Mouse (Mus musculus): ENCODE results near the gene Grin2d. TPM values are rescaled to one million over a fixed set of nuclear protein-coding genes. Genes with fewer than 3 reads are reported as not detected.
A peak's percentile ranks its signal among the peaks of the same experiment; 100 is the strongest.

Grin2d gene
- polyA plus RNA-seq, 1 experiment from 2014 or later, result 0.11 TPM

GRCm38 (mm10) chr7:45919761-45920160, 41.6 kb upstream of the Grin2d start:
- Histone ChIP-seq H3K4me3 (ENCODE audit: low read depth, low read length) (peak overlapping the region; percentile 38; the same call in 1 of the 2 replicates), H3K9me3 (replicated peaks; ENCODE audit: control insufficient read depth, low read length) (no peaks in the 10 kb centered on the region), H3K36me3 (ENCODE audit: control insufficient read depth, insufficient read depth, low read length) (no peaks in the 10 kb centered on the region), H3K4me1 (ENCODE audit: control insufficient read depth, insufficient read depth, low read length) (peaks cover 29% of the 10 kb centered on the region), H3K27me3 (ENCODE audit: control insufficient read depth, insufficient read depth, low read length) (peaks cover 8% of the 10 kb centered on the region), H3K9ac (ENCODE audit: low read depth, low read length) (peak overlapping the region; percentile 62), H3K4me2 (peak overlapping the region; percentile 62), H3K27ac (ENCODE audit: low read depth, low read length) (no peak overlapping the region)
- WGBS (ENCODE audit: insufficient replicate concordance), result 81% methylated on average over 4 of the region's 4 CpGs
- no peak for ATAC-seq (replicated peaks; ENCODE audit: insufficient number of reproducible peaks, low FRiP score, low TSS enrichment)

GRCm38 (mm10) chr7:45919083-45919671, 41.0 kb upstream of the Grin2d start:
- no peak overlapping the region; the same call in 1 of the 2 replicates for H3K4me2 ChIP-seq
- H3K27me3 ChIP-seq (ENCODE audit: control insufficient read depth, insufficient read depth, low read length), result peaks cover 8% of the 10 kb centered on the region
- WGBS (ENCODE audit: insufficient replicate concordance), result 61% methylated on average over 14 of the region's 14 CpGs
- no peak overlapping the region for H3K27ac ChIP-seq (ENCODE audit: low read depth, low read length)
- H3K4me1 ChIP-seq (ENCODE audit: control insufficient read depth, insufficient read depth, low read length), result peaks cover 29% of the 10 kb centered on the region
- no peaks in the 10 kb centered on the region for H3K36me3 ChIP-seq (ENCODE audit: control insufficient read depth, insufficient read depth, low read length)
- no peak overlapping the region; the same call in 1 of the 2 replicates for H3K9ac ChIP-seq (ENCODE audit: low read depth, low read length)
- no peak for ATAC-seq (replicated peaks; ENCODE audit: insufficient number of reproducible peaks, low FRiP score, low TSS enrichment)
- H3K4me3 ChIP-seq (ENCODE audit: low read depth, low read length), result no peak overlapping the region
- H3K9me3 ChIP-seq (replicated peaks; ENCODE audit: control insufficient read depth, low read length), result no peaks in the 10 kb centered on the region

GRCm38 (mm10) chr7:45917926-45918325, 39.7 kb upstream of the Grin2d start:
- Histone ChIP-seq H3K27me3 (ENCODE audit: control insufficient read depth, insufficient read depth, low read length) (peaks cover 8% of the 10 kb centered on the region), H3K27ac (ENCODE audit: low read depth, low read length) (no peak overlapping the region), H3K9ac (ENCODE audit: low read depth, low read length) (no peak overlapping the region), H3K4me1 (ENCODE audit: control insufficient read depth, insufficient read depth, low read length) (peaks cover 29% of the 10 kb centered on the region), H3K36me3 (ENCODE audit: control insufficient read depth, insufficient read depth, low read length) (no peaks in the 10 kb centered on the region), H3K4me2 (no peak overlapping the region), H3K4me3 (ENCODE audit: low read depth, low read length) (no peak overlapping the region), H3K9me3 (replicated peaks; ENCODE audit: control insufficient read depth, low read length) (no peaks in the 10 kb centered on the region)
- WGBS (ENCODE audit: insufficient replicate concordance), result 80% methylated on average over 15 of the region's 15 CpGs
- no peak for ATAC-seq (replicated peaks; ENCODE audit: insufficient number of reproducible peaks, low FRiP score, low TSS enrichment)

GRCm38 (mm10) chr7:45917004-45917704, 39.0 kb upstream of the Grin2d start:
- no peak; the same call in 1 of the 2 replicates for ATAC-seq (replicated peaks; ENCODE audit: insufficient number of reproducible peaks, low FRiP score, low TSS enrichment)
- H3K27me3 ChIP-seq (ENCODE audit: control insufficient read depth, insufficient read depth, low read length), result peaks cover 8% of the 10 kb centered on the region
- H3K36me3 ChIP-seq (ENCODE audit: control insufficient read depth, insufficient read depth, low read length), result no peaks in the 10 kb centered on the region
- no peak overlapping the region for H3K9ac ChIP-seq (ENCODE audit: low read depth, low read length)
- H3K27ac ChIP-seq (ENCODE audit: low read depth, low read length), result peak overlapping the region; percentile 62
- peak overlapping the region; percentile 59 for H3K4me2 ChIP-seq
- no peak overlapping the region for H3K4me3 ChIP-seq (ENCODE audit: low read depth, low read length)
- WGBS (ENCODE audit: insufficient replicate concordance), result 31% methylated on average over 13 of the region's 13 CpGs
- H3K9me3 ChIP-seq (replicated peaks; ENCODE audit: control insufficient read depth, low read length), result no peaks in the 10 kb centered on the region
- H3K4me1 ChIP-seq (ENCODE audit: control insufficient read depth, insufficient read depth, low read length), result peaks cover 21% of the 10 kb centered on the region

DNA sequence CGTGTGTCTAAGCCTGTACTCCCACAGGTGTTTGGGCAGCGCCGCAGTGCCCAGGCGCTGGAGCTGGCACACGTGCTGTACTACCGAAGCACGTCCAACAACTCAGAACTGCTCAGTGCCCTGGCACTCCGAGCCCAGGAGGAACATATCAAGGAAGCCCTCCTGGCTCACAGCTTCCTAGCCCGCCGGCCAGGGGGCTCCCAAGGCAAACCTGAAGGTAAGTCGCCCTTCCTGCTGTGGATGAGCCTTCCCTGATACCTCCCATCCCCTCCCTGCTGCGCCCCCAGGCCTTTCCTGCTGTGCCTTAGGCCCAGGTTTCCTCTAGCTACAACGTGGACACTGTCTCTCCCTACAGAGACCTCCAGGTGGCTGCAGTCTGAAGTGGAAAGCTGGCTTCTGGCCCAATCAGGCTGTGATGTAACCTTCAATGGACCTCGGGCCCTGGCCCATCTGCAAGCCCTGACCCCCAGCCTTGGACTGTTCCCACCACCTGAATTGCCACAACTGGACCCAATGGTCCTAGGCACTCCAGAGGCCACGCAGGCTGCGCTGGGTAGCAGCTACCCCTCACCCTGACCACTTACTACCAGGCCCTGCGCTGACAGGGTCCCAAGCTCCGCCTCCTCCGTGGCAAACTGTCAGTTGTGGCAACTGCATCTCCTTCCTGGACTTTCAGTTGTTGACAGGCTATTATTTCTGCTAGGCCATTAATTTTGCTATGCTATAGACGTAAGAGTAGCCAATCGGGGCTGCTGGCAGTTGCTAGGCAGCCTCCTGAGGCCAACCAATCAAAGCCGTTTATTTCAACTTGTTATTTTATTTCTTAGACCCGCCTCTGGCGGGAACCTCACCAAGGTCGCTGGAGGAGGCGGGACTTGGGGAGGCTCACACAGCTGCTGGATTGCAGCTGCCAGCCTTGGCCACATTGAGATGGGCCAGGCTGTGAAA, 38.2 kb upstream of the Grin2d start:
- Histone ChIP-seq H3K4me1 (ENCODE audit: control insufficient read depth, insufficient read depth, low read length) (peaks cover 21% of the 10 kb centered on the region), H3K4me2 (peak overlapping the region; percentile 59), H3K4me3 (ENCODE audit: low read depth, low read length) (peak overlapping the region; percentile 4; the same call in 1 of the 2 replicates), H3K9ac (ENCODE audit: low read depth, low read length) (peak overlapping the region; percentile 48; the same call in 1 of the 2 replicates), H3K27me3 (ENCODE audit: control insufficient read depth, insufficient read depth, low read length) (peaks cover 8% of the 10 kb centered on the region), H3K27ac (ENCODE audit: low read depth, low read length) (0 out of 2 replicates have a peak overlapping the region, but pooled peaks have one; percentile 6), H3K36me3 (ENCODE audit: control insufficient read depth, insufficient read depth, low read length) (no peaks in the 10 kb centered on the region), H3K9me3 (replicated peaks; ENCODE audit: control insufficient read depth, low read length) (no peaks in the 10 kb centered on the region)
- WGBS (ENCODE audit: insufficient replicate concordance), result 36% methylated on average over 26 of the region's 26 CpGs
- peak; percentile 33 for ATAC-seq (replicated peaks; ENCODE audit: insufficient number of reproducible peaks, low FRiP score, low TSS enrichment)

GRCm38 (mm10) chr7:45915011-45915410, 36.8 kb upstream of the Grin2d start:
- H3K4me1 ChIP-seq (ENCODE audit: control insufficient read depth, insufficient read depth, low read length), result peaks cover 19% of the 10 kb centered on the region
- no peak overlapping the region for H3K4me3 ChIP-seq (ENCODE audit: low read depth, low read length)
- H3K4me2 ChIP-seq, result no peak overlapping the region
- no peaks in the 10 kb centered on the region for H3K9me3 ChIP-seq (replicated peaks; ENCODE audit: control insufficient read depth, low read length)
- peaks cover 3% of the 10 kb centered on the region for H3K36me3 ChIP-seq (ENCODE audit: control insufficient read depth, insufficient read depth, low read length)
- 79% methylated on average over 5 of the region's 5 CpGs for WGBS (ENCODE audit: insufficient replicate concordance)
- no peak overlapping the region for H3K27ac ChIP-seq (ENCODE audit: low read depth, low read length)
- ATAC-seq (replicated peaks; ENCODE audit: insufficient number of reproducible peaks, low FRiP score, low TSS enrichment), result no peak
- no peak overlapping the region for H3K9ac ChIP-seq (ENCODE audit: low read depth, low read length)
- peaks cover 3% of the 10 kb centered on the region for H3K27me3 ChIP-seq (ENCODE audit: control insufficient read depth, insufficient read depth, low read length)

GRCm38 (mm10) chr7:45914067-45914466, 35.9 kb upstream of the Grin2d start:
- no peak for ATAC-seq (replicated peaks; ENCODE audit: insufficient number of reproducible peaks, low FRiP score, low TSS enrichment)
- WGBS (ENCODE audit: insufficient replicate concordance), result 84% methylated on average over 6 of the region's 6 CpGs
- H3K4me3 ChIP-seq (ENCODE audit: low read depth, low read length), result no peak overlapping the region
- H3K36me3 ChIP-seq (ENCODE audit: control insufficient read depth, insufficient read depth, low read length), result peaks cover 11% of the 10 kb centered on the region
- H3K4me2 ChIP-seq, result no peak overlapping the region
- H3K9ac ChIP-seq (ENCODE audit: low read depth, low read length), result no peak overlapping the region
- H3K27me3 ChIP-seq (ENCODE audit: control insufficient read depth, insufficient read depth, low read length), result no peaks in the 10 kb centered on the region
- no peak overlapping the region for H3K27ac ChIP-seq (ENCODE audit: low read depth, low read length)
- H3K4me1 ChIP-seq (ENCODE audit: control insufficient read depth, insufficient read depth, low read length), result peaks cover 19% of the 10 kb centered on the region
- no peaks in the 10 kb centered on the region for H3K9me3 ChIP-seq (replicated peaks; ENCODE audit: control insufficient read depth, low read length)

DNA sequence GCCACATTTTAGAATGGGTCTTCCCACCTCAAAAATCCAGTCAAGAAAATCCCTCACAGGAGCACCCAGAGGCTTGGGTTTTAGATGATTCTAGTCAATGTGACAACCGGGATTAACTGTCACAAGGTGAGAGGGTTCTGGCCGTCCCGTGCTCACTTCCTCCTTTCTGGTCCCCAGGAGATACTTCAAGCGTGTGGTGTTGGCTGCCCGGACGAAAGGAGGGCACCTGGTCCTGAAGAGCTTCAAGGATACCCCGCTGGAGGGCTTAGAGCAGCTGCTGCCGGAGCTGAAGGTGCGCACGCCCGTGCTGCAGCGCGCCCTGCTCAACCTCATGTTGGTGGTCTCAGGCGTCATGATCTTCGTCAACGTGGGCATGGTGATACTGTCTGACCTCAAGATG, 31.0 kb upstream of the Grin2d start:
- Histone ChIP-seq H3K27ac (ENCODE audit: low read depth, low read length) (no peak overlapping the region), H3K9ac (ENCODE audit: low read depth, low read length) (no peak overlapping the region), H3K4me3 (ENCODE audit: low read depth, low read length) (no peak overlapping the region), H3K4me1 (ENCODE audit: control insufficient read depth, insufficient read depth, low read length) (no peaks in the 10 kb centered on the region), H3K36me3 (ENCODE audit: control insufficient read depth, insufficient read depth, low read length) (peaks cover 16% of the 10 kb centered on the region), H3K4me2 (no peak overlapping the region), H3K9me3 (replicated peaks; ENCODE audit: control insufficient read depth, low read length) (no peaks in the 10 kb centered on the region), H3K27me3 (ENCODE audit: control insufficient read depth, insufficient read depth, low read length) (no peaks in the 10 kb centered on the region)
- 91% methylated on average over 16 of the region's 16 CpGs for WGBS (ENCODE audit: insufficient replicate concordance)
- ATAC-seq (replicated peaks; ENCODE audit: insufficient number of reproducible peaks, low FRiP score, low TSS enrichment), result no peak
